Mouse (Mus musculus) kidney, postnatal 0 days (tissue): ENCODE data around the gene Spc24. TPM values are rescaled to one million over a fixed set of nuclear protein-coding genes. Genes with fewer than 3 reads are reported as not detected.
A peak's percentile ranks its signal among the peaks of the same experiment; 100 is the strongest.

Source experiments
- ATAC-seq: fragments of 200-750 bp; cut with Nextera tagmentation; replicated peaks from 2 replicates; pipeline ENCODE4 v1.8.0; 2017; ENCODE audit warnings: low read depth, moderate number of reproducible peaks, moderate TSS enrichment, moderate library complexity; ENCODE audit not compliant: low FRiP score
- DNase-seq: peaks from one replicate; pipeline ENCODE4 v3.0.0-alpha.2; 2016; ENCODE audit warnings: low spot score
- H3K27ac ChIP-seq: fragments of 300-500 bp; sonication (generic); 2 replicates; pipeline ENCODE4 v1.5.1; 2014; ENCODE audit warnings: mild to moderate bottlenecking
- H3K27me3 ChIP-seq: fragments of 300-500 bp; sonication (generic); 2 replicates; pipeline ENCODE4 v1.6.1; 2014; ENCODE audit warnings: low read length, mixed read lengths; ENCODE audit not compliant: insufficient read depth
- H3K36me3 ChIP-seq: fragments of 300-500 bp; sonication (generic); 2 replicates; pipeline ENCODE4 v1.6.1; 2014; ENCODE audit warnings: low read length, mixed read lengths; ENCODE audit not compliant: insufficient read depth
- H3K4me1 ChIP-seq: fragments of 300-500 bp; sonication (generic); replicated peaks from 2 replicates; pipeline ENCODE4 v1.6.1; 2014; ENCODE audit warnings: antibody characterized with exemption, low read length, mixed read lengths; ENCODE audit not compliant: insufficient read depth
- H3K4me2 ChIP-seq: fragments of 300-500 bp; sonication (generic); 2 replicates; pipeline ENCODE4 v1.6.1; 2014; ENCODE audit warnings: mild to moderate bottlenecking, low read length, moderate library complexity, mixed read lengths
- H3K4me3 ChIP-seq: fragments of 300-500 bp; sonication (generic); replicated peaks from 2 replicates; pipeline ENCODE4 v1.5.1; 2014; ENCODE audit warnings: low read depth, low read length
- H3K9ac ChIP-seq: fragments of 300-500 bp; sonication (generic); 2 replicates; pipeline ENCODE4 v1.6.1; 2014; ENCODE audit warnings: low read depth, low read length
- H3K9me3 ChIP-seq: fragments of 300-500 bp; sonication (generic); replicated peaks from 2 replicates; pipeline ENCODE4 v1.6.1; 2016; ENCODE audit warnings: low read length, inconsistent platforms, mixed read lengths
- CTCF ChIP-seq: IDR thresholded peaks from 2 replicates; pipeline ENCODE4 v1.5.1; 2016; ENCODE audit warnings: antibody characterized with exemption, low read depth, mild to moderate bottlenecking, moderate library complexity
- WGBS: fragments of 180-500 bp; shearing (Covaris S2); extraction: QIAGEN DNeasy Blood & Tissue Kit; methylation state at CpG from one replicate; pipeline ENCODE4 v1.1.7; 2014; 5-methylcytosine and 5-hydroxymethylcytosine counted together
- polyA plus RNA-seq: library from polyadenylated mRNA; unstranded; fragments of >200 nt; fragmentation: Nextera tagmentation; extraction: Ambion mirVana; gene quantifications from 2 replicates; pipeline ENCODE4 v1.2.1, GENCODE M21; 2015

Spc24 gene
- polyA plus RNA-seq, 1 experiment from 2014 or later: 55.1 TPM

DNA sequence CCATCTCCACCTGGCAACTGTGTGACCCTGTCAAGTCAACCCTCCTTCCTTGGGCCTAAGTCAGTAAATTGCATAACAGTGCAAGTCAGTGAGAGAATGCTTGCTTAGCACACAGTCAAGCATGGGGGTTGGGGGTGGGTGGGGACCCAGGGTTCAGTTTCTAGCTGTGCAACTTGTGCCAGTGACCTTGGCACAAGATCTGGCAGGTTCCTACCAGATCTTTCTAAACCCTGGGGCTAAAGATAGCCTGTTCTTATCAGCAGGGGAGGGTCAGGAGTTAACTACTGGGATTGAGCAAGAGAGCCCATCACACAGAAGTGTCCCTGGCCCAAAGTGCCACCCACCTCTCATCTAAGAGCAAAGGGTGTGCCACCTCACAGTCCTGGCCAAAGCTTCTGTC lies 2.0 kb upstream of the Spc24 start:
- no peak for TF ChIP-seq CTCF
- Histone ChIP-seq H3K36me3 (no peaks in the 10 kb centered on the region), H3K4me2 (no peak overlapping the region), H3K9me3 (no peaks in the 10 kb centered on the region), H3K4me3 (no peak overlapping the region), H3K4me1 (no peaks in the 10 kb centered on the region), H3K27ac (no peak overlapping the region), H3K27me3 (no peaks in the 10 kb centered on the region), H3K9ac (no peak overlapping the region)
- ATAC-seq: no peak
- no peak for DNase-seq

- Histone ChIP-seq H3K36me3 (no peaks in the 10 kb centered on the region), H3K4me2 (peak overlapping the region; percentile 96), H3K9ac (peak overlapping the region; percentile 81), H3K9me3 (no peaks in the 10 kb centered on the region), H3K4me1 (no peaks in the 10 kb centered on the region), H3K27me3 (no peaks in the 10 kb centered on the region), H3K4me3 (peak overlapping the region; percentile 86), H3K27ac (no peak overlapping the region)
- no peak for TF ChIP-seq CTCF
- ATAC-seq (peak; percentile 9; the same call in 1 of the 2 replicates), DNase-seq (no peak)
- 0% methylated on average over 20 of the region's 20 CpGs for WGBS
Measured at GRCm38 (mm10) chr9:21759718-21760117, 385 bp downstream of the Spc24 start.

DNA sequence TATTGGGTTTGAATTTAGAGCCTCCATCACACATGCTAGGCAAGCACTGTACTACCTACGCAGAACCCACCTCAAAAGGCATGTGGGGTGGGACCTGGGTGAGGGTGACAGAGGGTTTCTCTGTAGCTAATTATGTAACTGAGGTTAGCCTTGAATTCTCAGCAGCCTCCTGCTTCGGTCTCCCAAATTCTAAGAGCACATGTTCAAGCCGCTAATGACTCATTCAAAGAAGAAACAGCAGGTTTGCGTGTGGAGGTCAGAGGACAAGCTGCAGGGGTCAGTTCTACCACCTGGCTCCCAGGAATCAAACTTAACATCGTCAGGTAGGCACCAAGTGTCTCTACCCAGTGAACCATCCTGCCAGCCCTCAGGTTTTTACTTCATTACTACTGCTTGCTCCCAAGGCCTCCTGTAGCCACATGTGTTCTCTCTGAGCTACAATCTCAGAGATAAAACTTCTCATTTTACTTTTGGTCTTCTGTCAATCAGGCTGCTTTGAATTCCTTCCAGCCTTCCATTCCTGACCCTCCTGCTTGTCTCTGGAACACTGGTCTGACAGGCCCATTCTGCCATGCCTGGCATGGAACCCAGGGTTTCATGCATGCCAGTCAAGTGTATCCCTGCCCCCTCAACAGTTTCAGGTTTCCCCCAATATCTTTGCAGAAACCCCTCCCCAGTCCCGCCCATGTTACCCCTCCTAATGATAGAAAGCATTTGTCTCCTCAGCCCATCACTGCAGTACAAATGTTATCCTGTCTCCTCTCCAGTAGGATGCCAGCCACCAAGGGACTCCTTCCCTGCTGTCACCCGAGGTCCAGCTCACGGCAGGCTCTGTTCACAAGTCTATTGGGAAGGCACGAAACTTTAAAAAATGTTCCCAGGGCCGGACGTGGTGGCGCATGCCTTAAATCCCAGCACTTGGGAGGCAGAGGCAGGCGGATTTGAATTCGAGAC lies 1.2 kb downstream of the Spc24 start:
- H3K9me3 ChIP-seq: no peaks in the 10 kb centered on the region
- no peak overlapping the region for H3K9ac ChIP-seq
- H3K27me3 ChIP-seq: no peaks in the 10 kb centered on the region
- peak; percentile 39 for DNase-seq
- no peak overlapping the region for H3K27ac ChIP-seq
- H3K4me3 ChIP-seq: peak overlapping the region; percentile 86
- no peak for TF ChIP-seq CTCF
- peaks cover 3% of the 10 kb centered on the region; the same call in 1 of the 2 replicates for H3K4me1 ChIP-seq
- WGBS: 47% methylated on average over 14 of the region's 14 CpGs
- no peaks in the 10 kb centered on the region for H3K36me3 ChIP-seq
- peak overlapping the region; percentile 96 for H3K4me2 ChIP-seq
- no peak for ATAC-seq

DNA sequence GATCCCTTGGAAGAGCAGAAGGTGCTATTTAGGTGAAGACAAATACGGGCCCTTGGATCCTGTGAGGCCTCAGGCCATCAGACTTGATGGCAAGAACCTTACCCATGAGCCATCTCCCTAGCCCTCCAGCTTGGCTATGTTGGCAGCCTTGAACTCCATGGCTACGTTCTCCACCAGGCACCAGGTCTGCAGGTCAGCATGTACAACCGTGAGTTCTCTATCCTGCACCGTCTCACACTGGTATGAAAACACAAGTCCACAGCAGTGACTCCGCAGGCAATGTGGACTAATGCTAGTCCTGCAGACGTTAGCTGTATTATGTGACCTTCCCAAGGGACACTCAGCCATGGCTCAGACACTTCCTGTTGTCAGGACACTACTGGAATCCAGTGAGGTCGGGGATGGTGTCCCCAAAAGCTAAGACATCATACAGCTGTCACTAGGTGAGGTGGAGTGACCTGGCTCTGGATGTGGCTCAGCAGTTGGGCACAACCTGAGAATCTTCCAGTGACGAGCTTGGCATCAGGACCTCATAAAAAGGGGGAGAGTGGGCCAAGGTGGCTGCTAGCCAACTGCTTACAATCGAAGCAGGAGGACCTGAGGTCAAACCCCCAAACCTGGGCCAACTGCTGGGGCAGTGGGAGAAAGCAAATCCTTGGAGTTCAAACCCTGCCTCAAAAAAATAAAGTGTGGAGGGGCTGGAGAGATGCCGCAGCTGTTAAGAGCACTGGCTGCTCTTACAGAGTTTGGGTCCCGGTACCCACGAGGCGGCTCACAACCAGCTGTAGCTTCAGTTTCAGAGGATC lies 5.4 kb downstream of the Spc24 start:
- no peaks in the 10 kb centered on the region for H3K36me3 ChIP-seq
- no peaks in the 10 kb centered on the region for H3K9me3 ChIP-seq
- H3K9ac ChIP-seq: 0 out of 2 replicates have a peak overlapping the region, but pooled peaks have one; percentile 8
- H3K4me2 ChIP-seq: no peak overlapping the region
- H3K27me3 ChIP-seq: no peaks in the 10 kb centered on the region
- peak overlapping the region; percentile 21 for H3K27ac ChIP-seq
- WGBS: 50% methylated on average over 13 of the region's 13 CpGs
- peak; percentile 48 for DNase-seq
- H3K4me3 ChIP-seq: no peak overlapping the region
- no peak for TF ChIP-seq CTCF
- H3K4me1 ChIP-seq: peaks cover 13% of the 10 kb centered on the region; the same call in 1 of the 2 replicates
- no peak for ATAC-seq

DNA sequence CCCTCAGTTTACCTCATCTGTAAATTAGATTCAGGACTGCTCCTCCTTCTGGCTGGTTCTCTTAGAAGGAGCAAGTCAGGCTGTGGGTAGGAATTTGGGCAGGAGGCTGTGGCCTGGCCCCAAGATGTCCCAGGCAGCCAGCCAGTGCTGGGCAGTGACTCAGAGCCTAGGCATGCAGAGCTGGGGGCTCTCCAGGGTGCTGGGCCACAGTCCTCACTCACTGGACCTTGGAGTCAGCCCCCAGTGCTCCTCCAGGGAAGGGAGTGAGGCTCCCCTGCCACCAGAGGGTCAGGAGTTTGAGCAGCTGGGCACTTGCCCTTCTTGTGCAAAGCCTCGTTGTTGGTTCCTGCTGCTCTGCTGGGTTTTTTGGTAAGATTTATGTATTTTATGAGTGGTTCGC lies 6.1 kb downstream of the Spc24 start:
- Histone ChIP-seq H3K4me1 (peaks cover 13% of the 10 kb centered on the region; the same call in 1 of the 2 replicates), H3K4me2 (no peak overlapping the region), H3K27me3 (no peaks in the 10 kb centered on the region), H3K9ac (no peak overlapping the region), H3K4me3 (no peak overlapping the region), H3K27ac (peak overlapping the region; percentile 21; the same call in 1 of the 2 replicates), H3K9me3 (no peaks in the 10 kb centered on the region), H3K36me3 (no peaks in the 10 kb centered on the region)
- peak; percentile 36 for DNase-seq
- WGBS: 52% methylated on average over 2 of the region's 2 CpGs
- TF ChIP-seq CTCF: no peak
- ATAC-seq: peak; percentile 61; the same call in 1 of the 2 replicates

- Histone ChIP-seq H3K4me2 (no peak overlapping the region), H3K27ac (peak overlapping the region; percentile 71), H3K4me1 (peaks cover 13% of the 10 kb centered on the region; the same call in 1 of the 2 replicates), H3K9ac (peak overlapping the region; percentile 35; the same call in 1 of the 2 replicates), H3K9me3 (no peaks in the 10 kb centered on the region), H3K36me3 (peaks cover 2% of the 10 kb centered on the region; the same call in 1 of the 2 replicates), H3K27me3 (no peaks in the 10 kb centered on the region), H3K4me3 (no peak overlapping the region)
- no peak for TF ChIP-seq CTCF
- ATAC-seq: peak; percentile 60
- WGBS: 32% methylated on average over 10 of the region's 10 CpGs
- peak; percentile 87 for DNase-seq
Measured at GRCm38 (mm10) chr9:21752252-21752792, 7.8 kb downstream of the Spc24 start.
